Mouse (Mus musculus) heart, adult 2 months (tissue): ENCODE results near the gene Frmpd1. TPM values are rescaled to one million over a fixed set of nuclear protein-coding genes. Genes with fewer than 3 reads are reported as not detected.

ENCODE experiments used
- DNase-seq, 2 experiments: peaks; one replicate each; pipeline ENCODE4 v3.0.0; 2021
- H3K27ac ChIP-seq: fragments of 200-600 bp; 2 replicates; pipeline ENCODE4 v1.8.1; 2022
- H3K27me3 ChIP-seq: fragments of 200-500 bp; 2 replicates; pipeline ENCODE4 v1.6.1; 2012; ENCODE audit warnings: mild to moderate bottlenecking, low read length, inconsistent platforms, mixed read lengths; ENCODE audit not compliant: control insufficient read depth, insufficient read depth
- H3K36me3 ChIP-seq: fragments of 200-500 bp; 2 replicates; pipeline ENCODE4 v1.6.1; 2012; ENCODE audit warnings: low read length, inconsistent platforms; ENCODE audit not compliant: control insufficient read depth, insufficient read depth
- H3K4me1 ChIP-seq: fragments of 200-500 bp; 2 replicates; pipeline ENCODE4 v1.6.1; 2011; ENCODE audit warnings: low read length; ENCODE audit not compliant: control insufficient read depth, insufficient read depth
- H3K4me3 ChIP-seq: fragments of 200-600 bp; 2 replicates; pipeline ENCODE4 v1.8.1; 2022
- H3K79me2 ChIP-seq: fragments of 200-500 bp; replicated peaks from 2 replicates; pipeline ENCODE4 v1.6.1; 2012; ENCODE audit warnings: mild to moderate bottlenecking, inconsistent platforms, low read length, moderate library complexity, mixed read lengths; ENCODE audit not compliant: control insufficient read depth, insufficient read depth
- H3K9ac ChIP-seq: fragments of 200-500 bp; 2 replicates; pipeline ENCODE4 v1.6.1; 2012; ENCODE audit warnings: low read depth, mild to moderate bottlenecking, control low read depth, inconsistent platforms, low read length, mixed read lengths
- CTCF ChIP-seq: fragments of 200-600 bp; IDR thresholded peaks from 2 replicates; pipeline ENCODE4 v1.8.1; 2022; ENCODE audit warnings: antibody characterized with exemption, mild to moderate bottlenecking, moderate library complexity
- EP300 ChIP-seq: fragments of 200-500 bp; IDR thresholded peaks from 2 replicates; pipeline ENCODE4 v1.6.1; 2011; ENCODE audit warnings: low read depth, low read length, control low read depth; ENCODE audit not compliant: insufficient read depth
- POLR2A ChIP-seq: fragments of 200-500 bp; IDR thresholded peaks from 2 replicates; pipeline ENCODE4 v1.6.1; 2011; ENCODE audit warnings: mild to moderate bottlenecking, low read depth, low read length, control low read depth; ENCODE audit not compliant: insufficient read depth
- WGBS: fragments of 180-500 bp; shearing (Covaris S2); methylation state at CpG from one replicate; pipeline ENCODE4 v1.1.7; 2018; 5-methylcytosine and 5-hydroxymethylcytosine counted together
- intact Hi-C: fragments of 180-260 bp; cut with DNase I; formaldehyde crosslinking; loops from one replicate; pipeline ENCODE4 v1.15.1; 2025
- polyA plus RNA-seq: library from polyadenylated mRNA; depleted of rRNA; stranded (reverse); fragments of >200 nt; gene quantifications from 2 replicates; pipeline ENCODE4 v1.2.3, GENCODE M21; 2012
- total RNA-seq, 2 experiments: library from RNA; stranded (reverse); gene quantifications; 2 replicates each; pipeline ENCODE4 v1.2.3; 2021

Gene Frmpd1
- total and polyA plus RNA-seq, 3 experiments, result 0.34 to 0.55 (median 0.47) TPM

DNA sequence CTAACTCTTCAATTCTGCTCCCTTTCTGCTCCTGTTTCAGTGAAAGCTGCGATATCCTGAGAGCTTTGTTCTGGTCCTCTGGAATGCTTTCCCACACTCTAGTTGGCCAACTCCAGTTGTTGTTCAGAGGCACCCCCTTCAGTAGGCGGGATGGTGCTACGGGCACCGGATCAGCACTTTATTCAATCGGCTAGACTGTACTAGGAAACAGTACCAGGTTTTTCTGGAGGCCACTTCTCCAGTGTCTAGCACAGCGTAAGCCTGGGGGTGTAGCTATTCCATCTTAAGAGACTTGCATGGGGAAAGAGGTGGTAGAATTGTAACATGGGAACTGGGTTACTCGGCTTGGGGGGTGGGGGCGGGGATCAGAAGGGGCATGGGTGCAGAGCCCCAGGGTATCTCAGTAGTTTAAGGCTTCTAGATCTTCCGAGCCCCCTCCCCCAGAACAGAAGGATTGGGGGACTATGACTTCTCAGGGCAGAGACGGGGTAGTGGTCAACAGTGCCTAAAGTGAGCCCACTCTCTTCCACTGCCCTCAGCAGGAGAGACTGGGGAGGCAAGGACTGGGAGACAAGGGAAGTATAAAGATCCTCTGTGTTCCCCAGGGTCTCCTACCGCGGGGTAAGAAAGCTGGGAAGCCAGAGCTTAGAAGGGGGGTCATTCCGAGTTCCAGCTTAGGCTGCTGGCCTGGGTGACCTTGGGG, 706 bp upstream of the Frmpd1 start:
- Histone ChIP-seq H3K79me2 (no peaks in the 10 kb centered on the region), H3K4me1 (peaks cover 1% of the 10 kb centered on the region; the same call in 1 of the 2 replicates), H3K27ac (no peak overlapping the region), H3K27me3 (peaks cover 6% of the 10 kb centered on the region; the same call in 1 of the 2 replicates), H3K36me3 (no peaks in the 10 kb centered on the region), H3K9ac (peak overlapping the region; percentile 61), H3K4me3 (peak overlapping the region; percentile 55)
- WGBS, result 29% methylated on average over 13 of the region's 13 CpGs
- TF ChIP-seq CTCF (no peak), EP300 (no peak), POLR2A (no peak)
- no peak for DNase-seq
- intact Hi-C loops, result no loop called here

DNA sequence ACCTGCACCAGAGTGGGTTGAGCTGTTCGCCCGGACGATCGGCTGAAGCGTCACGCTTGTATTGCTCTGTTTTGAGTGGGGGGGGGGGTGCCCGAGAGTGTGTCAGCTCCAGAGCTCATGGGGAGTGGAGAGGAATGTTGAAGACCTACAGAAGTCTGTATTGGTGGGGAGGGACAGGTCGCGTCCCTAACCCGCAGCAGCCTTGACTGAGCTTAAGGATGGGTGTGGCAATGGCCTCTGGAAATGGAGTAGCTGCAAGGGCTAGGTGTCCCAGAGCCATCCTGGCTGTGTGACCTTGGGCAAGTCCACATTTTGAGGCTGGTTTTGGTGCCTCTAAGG, 625 bp downstream of the Frmpd1 start:
- H3K4me1 ChIP-seq, result peaks cover 1% of the 10 kb centered on the region; the same call in 1 of the 2 replicates
- peak overlapping the region; percentile 62 for H3K4me3 ChIP-seq
- peaks cover 6% of the 10 kb centered on the region; the same call in 1 of the 2 replicates for H3K27me3 ChIP-seq
- TF ChIP-seq EP300 (no peak), POLR2A (no peak), CTCF (no peak)
- H3K9ac ChIP-seq, result peak overlapping the region; percentile 53
- WGBS, result 7% methylated on average over 10 of the region's 10 CpGs
- H3K79me2 ChIP-seq, result no peaks in the 10 kb centered on the region
- no peak overlapping the region for H3K27ac ChIP-seq
- H3K36me3 ChIP-seq, result no peaks in the 10 kb centered on the region
- intact Hi-C loops, result no loop called here
- no peak for DNase-seq

DNA sequence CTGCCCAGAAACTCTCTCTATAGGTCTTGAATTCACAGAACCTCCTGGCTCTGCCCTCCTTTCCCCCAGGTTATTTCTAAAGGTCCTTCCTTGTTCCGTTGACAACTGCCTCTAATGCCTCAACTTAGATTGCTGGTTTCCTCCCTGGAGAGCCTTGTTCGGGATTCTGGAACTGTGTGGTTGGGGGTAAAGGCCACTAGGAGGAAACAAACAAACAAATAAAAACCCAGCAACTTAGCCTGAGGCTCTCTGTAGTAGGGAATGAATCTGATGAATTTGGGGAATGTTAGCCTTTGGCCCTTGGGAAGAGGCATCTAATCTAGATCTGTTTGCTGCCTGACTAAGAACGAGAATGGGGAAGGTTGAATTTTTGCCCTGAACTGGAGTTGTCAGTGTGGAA, 13.6 kb downstream of the Frmpd1 start:
- Histone ChIP-seq H3K79me2 (no peaks in the 10 kb centered on the region), H3K27ac (no peak overlapping the region), H3K9ac (no peak overlapping the region), H3K36me3 (no peaks in the 10 kb centered on the region), H3K4me1 (no peaks in the 10 kb centered on the region), H3K27me3 (no peaks in the 10 kb centered on the region), H3K4me3 (no peak overlapping the region)
- WGBS, result 45% methylated on average over 3 of the region's 3 CpGs
- no peak for DNase-seq
- no peak for TF ChIP-seq CTCF
- no peak for TF ChIP-seq EP300
- no peak for TF ChIP-seq POLR2A
- intact Hi-C loops, result no loop called here

DNA sequence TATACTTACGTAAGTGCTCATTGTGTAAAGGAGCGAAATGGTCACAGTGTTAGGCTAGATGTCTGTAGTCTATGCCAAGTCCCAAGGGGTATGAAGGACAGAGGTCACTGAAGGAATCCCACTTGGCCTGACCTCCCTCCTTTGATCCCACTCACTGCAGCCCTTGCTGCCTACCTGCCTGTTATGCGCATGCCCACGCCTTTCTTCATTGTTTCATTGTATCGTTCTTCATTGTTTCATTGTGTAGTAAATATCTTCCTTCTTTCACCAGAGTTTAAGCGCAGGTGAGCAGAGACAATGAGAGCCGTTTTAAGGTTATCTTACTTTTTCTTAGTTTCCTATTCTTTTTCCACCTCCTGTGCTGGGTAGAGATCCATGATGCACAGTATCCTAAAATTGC, 18.6 kb downstream of the Frmpd1 start:
- WGBS, result 87% methylated on average over 7 of the region's 7 CpGs
- no peak for DNase-seq
- intact Hi-C loops, result no loop called here
- Histone ChIP-seq H3K4me1 (no peaks in the 10 kb centered on the region), H3K4me3 (no peak overlapping the region), H3K9ac (no peak overlapping the region), H3K36me3 (no peaks in the 10 kb centered on the region), H3K27me3 (no peaks in the 10 kb centered on the region), H3K79me2 (no peaks in the 10 kb centered on the region), H3K27ac (no peak overlapping the region)
- no peak for TF ChIP-seq EP300
- TF ChIP-seq CTCF, result no peak
- no peak for TF ChIP-seq POLR2A

DNA sequence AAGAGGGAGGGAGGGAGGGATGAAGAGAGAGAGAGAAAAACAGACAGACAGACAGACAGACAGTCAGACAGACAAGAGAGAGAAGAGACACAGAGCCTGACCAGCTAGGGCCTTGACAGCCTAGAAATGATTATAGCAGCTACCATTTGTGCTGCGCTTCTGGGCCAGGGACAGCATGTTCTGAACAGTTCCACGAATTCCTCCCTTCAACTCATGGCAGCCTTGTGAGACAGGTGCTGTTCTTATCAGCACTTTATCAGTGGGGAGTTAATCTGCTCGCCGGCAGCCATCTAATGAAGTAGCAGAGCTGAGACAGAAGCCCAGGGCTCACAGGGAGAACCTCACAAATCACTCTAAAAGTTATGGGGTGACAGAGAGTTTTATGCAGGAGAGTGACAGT, 22.8 kb downstream of the Frmpd1 start:
- no peak overlapping the region for H3K4me3 ChIP-seq
- TF ChIP-seq POLR2A (no peak), CTCF (no peak), EP300 (no peak)
- no peaks in the 10 kb centered on the region for H3K36me3 ChIP-seq
- WGBS, result 43% methylated on average over 4 of the region's 4 CpGs
- H3K27ac ChIP-seq, result no peak overlapping the region
- intact Hi-C loops, result no loop called here
- no peaks in the 10 kb centered on the region for H3K4me1 ChIP-seq
- no peaks in the 10 kb centered on the region for H3K79me2 ChIP-seq
- no peak overlapping the region for H3K9ac ChIP-seq
- no peak for DNase-seq
- no peaks in the 10 kb centered on the region for H3K27me3 ChIP-seq

DNA sequence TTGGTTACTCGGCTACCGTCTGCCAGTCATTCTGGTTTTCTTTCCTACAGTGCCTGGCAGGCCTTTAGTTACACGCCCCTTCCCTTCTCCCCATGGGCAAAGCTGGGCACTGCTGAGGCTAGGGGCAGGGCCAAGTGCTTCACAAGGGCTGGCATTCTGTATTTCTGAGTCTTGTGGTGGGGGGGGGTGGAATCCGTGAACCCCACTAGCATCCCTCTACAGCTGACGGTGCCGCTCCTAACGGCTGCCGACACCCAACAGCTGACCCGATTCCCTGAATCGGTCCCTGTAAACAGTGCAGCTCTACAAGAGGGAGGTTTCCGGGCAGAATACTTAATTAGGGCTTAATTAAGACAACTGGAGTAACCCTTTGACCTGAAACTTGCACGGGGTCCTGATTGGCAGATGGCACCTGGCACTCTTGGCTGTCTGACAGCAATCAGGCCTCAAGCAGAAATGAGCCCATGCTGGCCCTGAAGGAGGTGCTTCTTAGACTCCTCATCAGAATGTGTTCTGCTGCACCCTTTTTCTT, 24.2 kb downstream of the Frmpd1 start:
- no peak overlapping the region for H3K4me3 ChIP-seq
- H3K79me2 ChIP-seq, result no peaks in the 10 kb centered on the region
- H3K9ac ChIP-seq, result no peak overlapping the region
- intact Hi-C loops, result no loop called here
- DNase-seq, result no peak
- TF ChIP-seq CTCF (no peak), EP300 (no peak), POLR2A (no peak)
- H3K27me3 ChIP-seq, result no peaks in the 10 kb centered on the region
- H3K4me1 ChIP-seq, result no peaks in the 10 kb centered on the region
- H3K27ac ChIP-seq, result no peak overlapping the region
- 78% methylated on average over 12 of the region's 12 CpGs for WGBS
- H3K36me3 ChIP-seq, result no peaks in the 10 kb centered on the region
